Mouse (Mus musculus) midbrain, embryonic 12.5 days (tissue): ENCODE results near the gene Ptcd1. TPM values are rescaled to one million over a fixed set of nuclear protein-coding genes. Genes with fewer than 3 reads are reported as not detected.
"Not testable (repeated sequence)": the region's sequence is repeated elsewhere in the genome, so short reads cannot be mapped to it uniquely, and the experiment has no call there.

ENCODE experiments used
- ATAC-seq: fragments of 200-750 bp; cut with Nextera tagmentation; 2 replicates; pipeline ENCODE4 v1.8.0; 2017; ENCODE audit warnings: low read depth, moderate TSS enrichment, moderate library complexity; ENCODE audit not compliant: low FRiP score
- H3K27ac ChIP-seq: fragments of 300-500 bp; sonication (generic); replicated peaks from 2 replicates; pipeline ENCODE4 v1.5.1; 2016; ENCODE audit warnings: mild to moderate bottlenecking
- H3K27me3 ChIP-seq: fragments of 300-500 bp; sonication (generic); 2 replicates; pipeline ENCODE4 v1.6.1; 2016; ENCODE audit warnings: mild to moderate bottlenecking
- H3K36me3 ChIP-seq: fragments of 300-500 bp; sonication (generic); 2 replicates; pipeline ENCODE4 v1.6.1; 2016
- H3K4me1 ChIP-seq: fragments of 300-500 bp; sonication (generic); 2 replicates; pipeline ENCODE4 v1.6.1; 2016
- H3K4me2 ChIP-seq: fragments of 300-500 bp; sonication (generic); replicated peaks from 2 replicates; pipeline ENCODE4 v1.6.1; 2016; ENCODE audit warnings: mild to moderate bottlenecking, moderate library complexity
- H3K4me3 ChIP-seq: fragments of 300-500 bp; sonication (generic); 2 replicates; pipeline ENCODE4 v1.5.1; 2016; ENCODE audit warnings: mild to moderate bottlenecking
- H3K9ac ChIP-seq: fragments of 300-500 bp; sonication (generic); replicated peaks from 2 replicates; pipeline ENCODE4 v1.6.1; 2016; ENCODE audit warnings: mild to moderate bottlenecking, moderate library complexity
- H3K9me3 ChIP-seq: fragments of 300-500 bp; sonication (generic); 2 replicates; pipeline ENCODE4 v1.6.1; 2016; ENCODE audit warnings: mild to moderate bottlenecking
- WGBS: fragments of 180-500 bp; shearing (Covaris S2); methylation state at CpG from one replicate; pipeline ENCODE4 v1.1.7; 2016; 5-methylcytosine and 5-hydroxymethylcytosine counted together
- polyA plus RNA-seq: library from polyadenylated mRNA; unstranded; fragments of >200 nt; fragmentation: Nextera tagmentation; extraction: Ambion mirVana; gene quantifications from 2 replicates; pipeline ENCODE4 v1.2.1, GENCODE M21; 2016

Gene Ptcd1
- polyA plus RNA-seq, 1 experiment from 2014 or later = 23.3 TPM

DNA sequence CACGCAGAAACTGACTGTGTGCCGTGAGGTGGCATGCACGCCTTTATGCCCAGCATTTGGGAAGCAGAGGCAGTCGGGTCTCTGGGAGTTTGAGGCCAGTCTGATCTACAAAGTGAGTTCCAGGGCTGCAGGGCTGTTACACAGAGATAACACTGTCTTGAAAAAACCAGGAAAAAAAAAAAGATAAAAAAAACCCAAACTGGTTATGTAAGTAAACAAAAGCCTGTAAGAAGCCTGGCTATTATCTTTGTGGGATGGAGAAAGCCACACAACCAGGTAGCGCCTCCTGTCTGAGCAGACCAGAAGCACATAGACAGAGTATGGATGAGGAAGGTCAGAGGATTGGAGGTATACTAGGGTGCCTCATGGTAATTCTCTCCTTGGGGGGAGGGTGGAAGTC is 14.2 kb downstream of the Ptcd1 start:
- no peak overlapping the region for H3K9ac ChIP-seq

DNA sequence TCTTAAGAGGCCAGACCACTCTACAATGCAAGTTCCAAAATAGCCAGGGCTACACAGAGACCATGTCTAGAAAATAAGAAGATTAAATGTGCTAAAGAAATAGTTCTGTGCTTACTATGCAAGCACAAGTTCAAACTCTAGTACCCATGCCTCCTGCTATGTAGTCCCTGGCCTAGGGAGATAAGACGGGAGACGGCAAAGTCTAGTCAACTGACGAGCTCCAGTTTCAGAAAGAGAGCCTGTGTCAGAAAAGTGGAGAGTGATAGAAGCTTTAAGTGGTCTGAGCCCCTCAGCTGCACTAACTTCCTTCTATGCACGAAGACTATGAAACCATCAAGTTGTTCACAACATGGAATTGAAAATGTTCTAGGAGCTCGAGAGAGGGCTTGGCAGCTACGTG is 17.6 kb downstream of the Ptcd1 start:
- Histone ChIP-seq H3K4me1 (no peaks in the 10 kb centered on the region), H3K9me3 (no peaks in the 10 kb centered on the region), H3K27ac (no peak overlapping the region), H3K4me3 (no peak overlapping the region), H3K27me3 (no peaks in the 10 kb centered on the region), H3K9ac (no peak overlapping the region), H3K36me3 (peaks cover 94% of the 10 kb centered on the region), H3K4me2 (no peak overlapping the region)
- no peak for ATAC-seq
- 93% methylated on average over 6 of the region's 6 CpGs for WGBS

More for the DNA sequence above, 14.2 kb downstream of the Ptcd1 start:
- H3K27me3 ChIP-seq = no peaks in the 10 kb centered on the region
- WGBS = 92% methylated on average over 5 of the region's 5 CpGs
- H3K4me1 ChIP-seq = no peaks in the 10 kb centered on the region
- peaks cover 86% of the 10 kb centered on the region for H3K36me3 ChIP-seq
- no peak for ATAC-seq
- H3K4me3 ChIP-seq = no peak overlapping the region
- H3K4me2 ChIP-seq = no peak overlapping the region
- no peak overlapping the region for H3K27ac ChIP-seq
- no peaks in the 10 kb centered on the region for H3K9me3 ChIP-seq

DNA sequence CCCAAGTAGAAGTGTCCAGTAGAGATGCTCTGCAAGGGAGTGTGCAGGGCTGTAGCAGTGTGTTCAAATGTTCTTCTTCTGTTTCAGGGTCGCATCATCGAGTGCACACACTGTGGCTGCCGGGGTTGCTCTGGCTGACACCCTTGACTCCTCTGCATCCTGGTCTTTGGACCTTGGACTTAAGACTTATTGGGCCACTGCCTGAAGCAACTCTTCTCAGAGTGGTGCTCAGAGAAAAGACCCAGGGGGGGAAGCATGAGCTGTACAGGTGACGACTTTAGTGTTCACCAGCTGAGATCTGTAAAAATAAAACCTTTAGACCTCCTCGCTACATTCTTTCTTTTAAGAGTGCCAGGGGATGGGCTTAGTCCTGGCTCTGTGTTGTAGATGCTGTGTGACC is 19.2 kb downstream of the Ptcd1 start:
- H3K9ac ChIP-seq = no peak overlapping the region
- no peak overlapping the region for H3K4me3 ChIP-seq
- 92% methylated on average over 5 of the region's 5 CpGs for WGBS
- no peak overlapping the region for H3K4me2 ChIP-seq
- no peaks in the 10 kb centered on the region for H3K27me3 ChIP-seq
- H3K4me1 ChIP-seq = no peaks in the 10 kb centered on the region
- H3K9me3 ChIP-seq = no peaks in the 10 kb centered on the region
- H3K36me3 ChIP-seq = peaks cover 98% of the 10 kb centered on the region
- H3K27ac ChIP-seq = no peak overlapping the region
- no peak for ATAC-seq

DNA sequence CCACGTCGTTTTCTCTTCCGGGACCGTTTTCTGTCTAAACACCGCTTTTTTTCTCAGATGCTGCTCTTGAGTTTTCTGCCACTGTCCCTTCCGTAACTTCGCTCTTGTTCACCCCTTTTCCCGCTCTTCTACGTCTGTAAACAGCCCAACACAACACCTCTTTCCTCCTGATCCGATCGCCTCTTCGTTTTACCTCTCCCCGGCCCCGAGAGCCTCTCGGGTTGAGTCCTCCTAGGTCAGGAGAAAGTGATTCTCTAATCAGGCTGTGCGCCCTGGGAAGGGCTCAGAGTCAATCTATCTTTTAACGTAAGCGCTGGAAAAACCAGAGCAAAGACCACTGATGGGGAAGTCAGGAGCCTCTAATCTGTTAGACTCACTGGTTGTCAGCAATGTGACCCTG is 26.3 kb downstream of the Ptcd1 start:
- WGBS = under 1% methylated on average over 18 of the region's 18 CpGs
- no peak for ATAC-seq

DNA sequence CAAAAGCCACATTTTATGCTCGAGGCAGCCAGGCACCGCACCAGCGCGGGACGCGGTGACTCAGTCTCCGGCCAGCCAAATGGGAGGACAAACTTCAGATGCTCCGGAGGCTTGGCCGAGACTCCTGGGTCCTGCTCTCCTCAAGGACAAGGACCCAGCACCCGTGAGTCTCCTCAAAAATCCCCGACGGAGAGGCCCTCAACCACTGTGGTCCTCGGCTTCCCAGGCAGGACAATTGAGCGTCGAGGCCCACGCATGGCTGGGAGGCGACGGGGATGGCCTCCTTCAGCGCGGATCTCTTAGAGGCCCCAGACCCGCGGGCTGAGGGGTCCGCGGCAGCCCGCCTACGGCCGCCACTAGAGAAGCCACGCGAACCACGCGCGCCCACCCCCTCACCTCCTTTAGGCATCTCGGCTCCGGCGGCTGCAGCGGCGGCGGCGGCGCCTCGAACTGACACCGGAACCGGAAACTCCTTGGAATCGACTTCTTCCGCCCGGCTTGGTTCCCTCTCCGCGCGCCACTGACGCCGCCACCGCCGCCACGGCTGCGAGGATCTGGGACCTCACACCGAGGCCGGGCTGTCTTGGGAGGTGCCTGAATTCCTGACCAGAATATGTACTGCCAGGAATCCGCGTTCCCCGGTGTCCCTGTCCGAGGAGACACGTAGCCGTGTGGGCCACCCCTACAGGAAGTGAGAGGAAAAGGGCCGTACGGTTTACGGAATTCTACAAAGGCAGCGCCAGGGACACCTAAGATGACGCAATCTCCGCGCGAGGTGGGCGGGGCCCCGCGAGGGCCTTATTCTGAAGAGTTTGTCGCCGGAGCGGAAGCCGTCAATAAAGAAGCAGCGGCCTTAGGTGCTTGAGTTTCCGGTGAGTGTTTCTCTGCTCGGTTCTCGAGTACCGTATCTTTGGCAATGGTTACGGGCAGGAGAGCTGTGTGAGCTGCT is 27.1 kb downstream of the Ptcd1 start, which contains the start of the genes Pdap1 and Bud31:
TSS of gene Pdap1 (minus strand) at position 668 of the 949 bp plus-strand sequence.
TSS of gene Bud31 (plus strand) at position 792 of the 949 bp plus-strand sequence.
- no peaks in the 10 kb centered on the region for H3K27me3 ChIP-seq
- H3K4me2 ChIP-seq = peak within 1 kb of the TSS; percentile 93
- no peaks in the 10 kb centered on the region for H3K9me3 ChIP-seq
- H3K27ac ChIP-seq = peak within 1 kb of the TSS; percentile 82
- WGBS = under 1% methylated on average over 82 of the region's 84 CpGs
- peaks cover 58% of the 10 kb centered on the region for H3K36me3 ChIP-seq
- peak within 1 kb of the TSS; percentile 94 for H3K4me3 ChIP-seq
- H3K4me1 ChIP-seq = peaks cover 27% of the 10 kb centered on the region
- peak; percentile 95 for ATAC-seq
- H3K9ac ChIP-seq = peak within 1 kb of the TSS; percentile 91

More for the DNA sequence above, 26.3 kb downstream of the Ptcd1 start:
- no peaks in the 10 kb centered on the region for H3K9me3 ChIP-seq
- H3K27me3 ChIP-seq = no peaks in the 10 kb centered on the region
- peak overlapping the region; percentile 91 for H3K9ac ChIP-seq
- peak overlapping the region; percentile 82 for H3K27ac ChIP-seq
- peak overlapping the region; percentile 94 for H3K4me3 ChIP-seq
- peak overlapping the region; percentile 93 for H3K4me2 ChIP-seq
- H3K36me3 ChIP-seq = peaks cover 60% of the 10 kb centered on the region
- H3K4me1 ChIP-seq = peaks cover 27% of the 10 kb centered on the region

DNA sequence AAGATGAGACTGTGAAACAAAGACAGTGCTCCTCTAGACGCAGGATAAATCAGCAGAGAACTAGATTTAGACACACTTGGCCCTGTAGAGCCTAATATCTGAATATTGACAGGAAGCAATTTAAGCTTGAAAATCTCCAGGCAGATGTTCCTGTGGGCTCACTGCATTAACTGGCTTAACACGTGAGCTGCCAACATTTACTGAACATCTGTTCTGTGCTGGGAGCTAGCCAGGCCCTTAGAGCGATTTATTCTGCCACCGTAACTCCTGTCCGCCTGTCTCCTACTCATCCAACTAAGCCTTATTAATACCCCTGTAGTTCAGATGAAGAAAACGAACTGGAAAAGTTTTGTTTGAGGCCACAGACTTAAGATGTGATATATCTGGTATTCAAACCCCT is 28.1 kb downstream of the Ptcd1 start:
- no peaks in the 10 kb centered on the region for H3K9me3 ChIP-seq
- peak overlapping the region; percentile 93 for H3K4me2 ChIP-seq
- H3K27me3 ChIP-seq = no peaks in the 10 kb centered on the region
- peak overlapping the region; percentile 91 for H3K9ac ChIP-seq
- ATAC-seq = no peak
- peaks cover 27% of the 10 kb centered on the region for H3K4me1 ChIP-seq
- H3K27ac ChIP-seq = no peak overlapping the region
- H3K36me3 ChIP-seq = peaks cover 58% of the 10 kb centered on the region
- 19% methylated on average over 6 of the region's 6 CpGs for WGBS
- peak overlapping the region; percentile 94 for H3K4me3 ChIP-seq

DNA sequence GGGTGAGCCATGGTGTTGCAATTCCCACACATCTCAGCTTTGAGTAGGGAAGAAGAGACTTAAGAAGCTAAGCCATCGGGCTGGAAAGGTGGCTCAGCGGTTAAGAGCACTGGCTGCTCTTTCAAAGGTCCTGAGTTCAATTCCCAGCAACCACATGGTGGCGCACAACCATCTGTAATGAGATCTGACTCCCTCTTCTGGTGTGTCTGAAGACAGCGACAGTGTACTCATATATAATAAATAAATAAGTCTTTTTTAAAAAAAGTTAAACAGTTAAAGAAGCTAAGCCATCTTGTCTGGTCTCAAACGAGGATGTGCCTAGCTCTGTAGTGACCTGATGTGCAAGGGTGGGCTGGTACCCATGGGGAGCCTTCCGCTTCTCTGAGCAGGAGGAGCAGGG is 33.6 kb downstream of the Ptcd1 start:
- H3K9me3 ChIP-seq, ATAC-seq, H3K4me3 ChIP-seq, H3K4me2 ChIP-seq, H3K27me3 ChIP-seq, H3K9ac ChIP-seq, H3K27ac ChIP-seq, H3K4me1 ChIP-seq: not testable (repeated sequence)
- WGBS = 88% methylated on average over 6 of the region's 6 CpGs
- H3K36me3 ChIP-seq = peaks cover 89% of the 10 kb centered on the region

DNA sequence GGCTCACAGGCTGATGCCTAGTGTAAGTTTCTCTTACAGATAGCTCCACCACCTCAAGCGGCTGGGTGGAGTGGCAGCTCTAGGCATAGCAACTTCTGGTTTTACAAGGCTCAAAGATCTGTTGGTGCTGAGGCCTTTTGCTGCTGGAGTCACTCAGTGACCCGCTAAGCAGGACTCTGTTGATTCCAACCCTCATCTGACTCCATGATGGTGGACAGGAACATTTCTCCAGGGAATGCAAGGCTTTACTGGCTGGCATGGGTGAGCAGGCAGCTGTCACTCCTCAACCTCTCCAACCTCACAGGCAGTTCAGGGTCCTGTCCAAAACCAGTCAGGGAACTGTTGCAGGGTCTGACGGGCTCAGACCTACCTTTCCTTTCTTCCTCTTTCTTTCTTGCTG is 35.9 kb downstream of the Ptcd1 start:
- Histone ChIP-seq H3K9me3 (no peaks in the 10 kb centered on the region), H3K4me1 (no peaks in the 10 kb centered on the region), H3K4me3 (no peak overlapping the region), H3K36me3 (peaks cover 93% of the 10 kb centered on the region), H3K4me2 (no peak overlapping the region), H3K27me3 (no peaks in the 10 kb centered on the region), H3K9ac (no peak overlapping the region), H3K27ac (no peak overlapping the region)
- ATAC-seq = no peak
- whole genome bisulfite sequencing = 95% methylated on average over 3 of the region's 3 CpGs

DNA sequence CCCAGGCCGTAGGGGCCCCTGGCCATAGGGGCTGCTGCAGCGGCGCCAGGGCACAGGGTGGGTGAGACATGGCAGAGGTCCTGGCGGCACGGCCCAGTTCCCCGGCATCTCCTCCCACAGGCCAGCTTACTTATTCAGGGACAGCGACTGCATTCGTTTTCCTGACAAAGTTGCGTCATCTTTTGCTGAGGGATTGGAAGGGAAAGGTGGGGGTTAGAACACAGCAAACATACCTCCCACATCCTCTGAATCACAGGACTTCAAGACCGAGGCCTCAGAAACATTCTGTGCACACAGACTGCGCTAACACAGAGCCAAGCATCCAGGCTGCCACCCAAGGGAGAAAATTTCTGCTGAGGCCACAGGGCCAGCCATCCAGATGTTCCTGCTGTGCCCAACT is 36.7 kb downstream of the Ptcd1 start:
- 92% methylated on average over 11 of the region's 11 CpGs for WGBS
- Histone ChIP-seq H3K9ac (no peak overlapping the region), H3K36me3 (peaks cover 92% of the 10 kb centered on the region), H3K27me3 (no peaks in the 10 kb centered on the region), H3K27ac (no peak overlapping the region), H3K4me3 (no peak overlapping the region), H3K9me3 (no peaks in the 10 kb centered on the region), H3K4me1 (no peaks in the 10 kb centered on the region), H3K4me2 (no peak overlapping the region)
- no peak for ATAC-seq

DNA sequence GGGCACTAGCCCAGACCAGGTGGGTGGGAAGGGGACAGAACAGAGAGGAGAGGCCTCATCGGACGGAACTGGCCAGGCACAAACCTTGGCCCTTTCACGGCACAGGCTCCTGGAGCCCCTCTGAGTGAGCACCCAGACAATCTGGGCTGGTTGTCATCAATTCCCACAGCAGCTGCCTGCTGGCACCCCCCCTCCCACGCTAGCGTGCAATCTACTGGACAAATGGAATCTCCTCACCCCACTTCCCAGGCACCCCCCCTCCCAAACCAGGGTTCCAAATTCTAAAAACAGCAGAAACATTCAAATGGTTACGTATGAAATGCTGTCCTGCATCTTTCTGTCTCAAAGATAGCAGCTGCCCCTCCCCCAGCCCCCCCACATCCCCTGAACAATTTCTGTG is 37.1 kb downstream of the Ptcd1 start:
- H3K36me3 ChIP-seq = peaks cover 92% of the 10 kb centered on the region
- H3K4me1 ChIP-seq, H3K4me3 ChIP-seq, H3K27me3 ChIP-seq, H3K27ac ChIP-seq, ATAC-seq, H3K9ac ChIP-seq, H3K4me2 ChIP-seq, H3K9me3 ChIP-seq: not testable (repeated sequence)
- WGBS = 89% methylated on average over 6 of the region's 6 CpGs

DNA sequence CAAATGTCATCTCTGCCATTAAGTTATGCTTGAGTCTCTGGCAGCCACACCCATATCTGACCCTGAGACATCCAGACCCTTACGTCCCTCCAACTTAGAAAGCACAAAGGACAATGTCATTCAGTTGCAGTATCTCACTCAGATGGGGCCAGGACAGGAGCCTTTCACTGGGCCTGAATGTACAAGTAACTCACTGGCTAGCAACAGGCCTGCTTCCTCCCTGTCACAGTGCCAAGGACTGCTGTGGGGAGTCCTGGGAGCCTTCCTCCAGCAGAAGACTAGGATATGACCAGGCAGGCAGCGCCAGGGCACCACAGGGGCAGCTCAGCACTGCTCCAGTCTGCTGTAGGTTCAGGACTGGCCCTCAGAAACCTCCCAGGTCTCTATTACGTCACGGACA is 37.8 kb downstream of the Ptcd1 start:
- no peak for ATAC-seq
- Histone ChIP-seq H3K27me3 (no peaks in the 10 kb centered on the region), H3K9ac (no peak overlapping the region), H3K9me3 (no peaks in the 10 kb centered on the region), H3K4me3 (no peak overlapping the region), H3K36me3 (peaks cover 92% of the 10 kb centered on the region), H3K4me2 (no peak overlapping the region), H3K27ac (no peak overlapping the region), H3K4me1 (no peaks in the 10 kb centered on the region)
- WGBS = 92% methylated on average over 4 of the region's 4 CpGs

DNA sequence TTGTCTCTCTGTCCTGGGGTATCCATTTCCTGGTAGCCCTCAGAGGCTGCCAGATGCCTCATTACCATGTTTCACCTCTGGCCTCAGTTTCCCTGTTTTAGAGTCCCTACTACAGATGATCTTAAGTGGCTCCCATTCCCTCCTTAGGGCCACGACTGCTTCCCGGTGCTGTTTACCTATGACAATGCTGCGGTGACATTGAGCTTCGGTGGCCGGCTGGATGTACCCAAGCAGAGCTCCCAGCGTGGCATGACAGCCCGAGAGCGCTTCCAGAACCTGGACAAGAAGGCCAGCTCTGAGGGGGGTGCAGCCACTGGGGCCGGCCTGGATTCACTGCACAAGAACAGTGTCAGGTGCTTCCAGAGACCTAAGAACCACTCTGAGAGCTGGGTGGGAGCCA is 40.3 kb downstream of the Ptcd1 start:
- Histone ChIP-seq H3K27ac (no peak overlapping the region), H3K4me3 (no peak overlapping the region), H3K4me2 (no peak overlapping the region), H3K9ac (no peak overlapping the region), H3K9me3 (no peaks in the 10 kb centered on the region), H3K27me3 (no peaks in the 10 kb centered on the region), H3K36me3 (peaks cover 80% of the 10 kb centered on the region), H3K4me1 (no peaks in the 10 kb centered on the region)
- WGBS = 96% methylated on average over 9 of the region's 9 CpGs
- ATAC-seq = no peak
